Mouse (Mus musculus): ENCODE results near the gene Gm5901.
A peak's percentile ranks its signal among the peaks of the same experiment; 100 is the strongest.

Gene Gm5901

DNA sequence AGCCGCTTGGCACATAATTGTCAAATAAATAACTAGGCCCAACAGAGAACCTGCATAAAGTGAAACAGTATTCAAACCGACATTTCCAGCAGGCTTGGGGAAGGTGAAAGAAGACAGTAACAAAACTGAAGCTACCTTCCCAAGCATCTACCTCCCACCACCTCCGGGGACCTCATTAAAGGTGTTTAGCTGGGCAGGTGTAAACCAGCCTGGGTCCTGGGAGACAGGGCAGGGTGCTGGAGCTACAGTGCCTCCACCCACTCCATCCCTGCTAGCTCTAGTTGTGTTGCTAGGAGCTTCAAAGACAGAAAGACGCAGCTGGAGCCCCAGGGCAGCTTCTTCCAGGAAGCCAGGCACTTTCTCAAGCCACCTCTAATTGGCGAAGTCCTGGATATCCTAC, 29.4 kb downstream of the Gm5901 start, which contains the start of gene Cnga4:
Gene Cnga4 (plus strand): TSS at position 301 of the 400 bp plus-strand sequence.
- no peak for DNase-seq (ENCODE audit: low spot score)

DNA sequence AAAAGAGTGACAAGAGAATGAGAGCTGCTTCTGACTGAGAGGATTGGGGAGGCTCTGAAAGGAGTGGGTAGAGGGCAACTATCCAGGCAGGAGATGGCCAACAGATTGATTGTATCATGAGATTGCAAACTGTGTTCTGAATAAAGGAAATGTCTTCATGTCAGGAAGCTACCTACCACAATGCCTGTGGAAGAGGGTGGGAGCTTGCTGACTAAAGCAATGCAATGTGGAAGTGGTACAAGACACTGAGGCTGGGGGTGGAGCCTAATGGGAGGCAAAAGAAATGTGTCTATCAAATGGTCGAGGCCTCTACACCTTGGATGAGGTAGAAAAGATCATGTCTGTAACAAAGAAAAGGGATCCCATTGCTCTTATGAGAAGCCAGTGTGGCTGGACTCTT, 31.5 kb downstream of the Gm5901 start:
- DNase-seq (ENCODE audit: low spot score), result no peak

DNA sequence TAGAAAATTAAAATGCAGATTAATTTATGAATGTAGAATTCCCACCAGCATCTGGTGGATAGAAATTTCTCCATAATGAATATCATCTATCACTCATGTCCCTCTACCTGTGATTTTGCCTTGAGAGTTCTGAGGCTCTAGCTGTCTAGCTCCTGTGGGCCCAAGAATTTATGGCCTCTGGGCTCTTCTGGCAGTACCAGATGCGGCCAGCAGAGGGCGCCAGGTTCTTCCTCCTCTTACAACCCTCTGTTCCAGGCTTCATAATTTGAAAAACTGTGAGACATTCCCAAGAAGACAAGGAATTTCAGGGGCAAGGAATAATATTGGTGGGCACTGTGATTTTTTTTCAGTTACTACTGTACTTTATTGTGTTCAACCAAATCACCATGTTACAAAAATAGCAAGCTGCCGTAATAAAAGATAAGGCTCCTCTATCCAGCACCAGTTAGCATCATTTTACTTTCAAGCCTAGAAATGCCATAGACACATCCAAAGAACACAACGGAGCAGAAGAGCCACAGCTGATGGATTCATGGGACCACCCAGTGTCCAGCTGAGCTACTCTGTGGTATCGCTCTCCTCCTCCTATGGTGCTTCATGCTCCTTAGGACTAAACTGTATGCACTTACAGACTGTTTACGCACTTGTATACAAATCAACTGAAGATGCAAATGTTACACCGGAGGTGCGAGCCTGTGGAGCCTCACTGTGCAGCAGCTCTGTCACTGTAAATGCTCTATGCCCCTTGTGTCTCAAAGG, 37.2 kb downstream of the Gm5901 start:
- DNase-seq (ENCODE audit: low spot score), result peak; percentile 89

DNA sequence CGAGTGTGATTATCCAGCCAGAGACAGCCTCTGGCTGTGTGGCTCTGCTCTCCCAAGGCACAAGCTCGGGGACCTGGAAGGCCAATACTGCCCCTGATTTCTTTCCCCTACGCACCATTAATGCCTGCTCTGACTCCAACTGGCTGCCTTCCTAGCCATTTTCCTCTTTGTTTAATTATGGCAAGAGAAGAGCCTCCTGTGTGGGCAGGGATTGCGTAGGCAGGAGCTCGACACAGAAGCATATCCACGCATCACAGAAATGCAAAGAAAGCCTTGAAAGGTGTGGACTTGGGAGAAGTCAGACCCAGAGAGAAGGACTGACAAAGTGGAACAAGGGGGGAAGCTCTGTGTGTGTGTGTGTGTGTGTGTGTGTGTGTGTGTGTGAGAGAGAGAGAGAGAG, 39.5 kb downstream of the Gm5901 start:
- peak; percentile 24 for DNase-seq (ENCODE audit: low spot score)

DNA sequence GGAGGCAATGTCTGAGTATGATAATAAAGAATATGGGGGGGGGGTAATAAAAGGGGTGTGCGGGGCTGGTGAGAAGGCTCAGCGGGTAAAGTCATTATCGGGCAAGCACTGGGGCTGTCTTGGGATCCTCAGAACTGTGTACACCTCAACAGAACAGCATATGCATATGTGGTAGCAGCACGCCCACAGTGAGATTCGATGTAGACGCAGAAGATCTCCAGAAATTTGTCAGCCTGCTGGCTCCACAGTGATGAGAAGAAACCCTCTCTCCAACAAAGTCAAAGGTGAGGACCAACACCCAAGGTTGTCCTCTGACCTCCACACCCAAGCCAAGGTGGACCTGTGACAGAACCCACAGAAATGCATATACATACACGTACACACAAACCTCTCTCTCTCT, 41.7 kb downstream of the Gm5901 start:
- no peak for DNase-seq (ENCODE audit: low spot score)

DNA sequence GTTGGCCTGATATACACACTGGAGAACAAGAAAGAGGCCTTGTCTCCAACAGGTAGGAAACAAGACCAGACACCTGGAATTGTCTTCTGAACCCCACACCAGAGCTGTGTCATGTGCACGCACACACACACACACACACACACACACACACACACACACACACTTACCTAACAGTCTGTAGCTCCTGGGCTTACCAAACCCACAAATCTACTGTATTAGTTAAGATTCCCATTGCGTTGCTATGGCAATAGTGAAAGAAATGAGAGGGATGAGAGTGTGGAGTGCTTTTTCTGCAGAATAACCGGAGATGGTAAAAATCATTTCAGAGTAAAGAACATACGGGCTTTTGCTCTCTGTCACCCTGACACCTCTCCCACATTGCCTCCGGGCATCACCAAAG, 43.3 kb downstream of the Gm5901 start:
- DNase-seq (ENCODE audit: low spot score), result no peak

DNA sequence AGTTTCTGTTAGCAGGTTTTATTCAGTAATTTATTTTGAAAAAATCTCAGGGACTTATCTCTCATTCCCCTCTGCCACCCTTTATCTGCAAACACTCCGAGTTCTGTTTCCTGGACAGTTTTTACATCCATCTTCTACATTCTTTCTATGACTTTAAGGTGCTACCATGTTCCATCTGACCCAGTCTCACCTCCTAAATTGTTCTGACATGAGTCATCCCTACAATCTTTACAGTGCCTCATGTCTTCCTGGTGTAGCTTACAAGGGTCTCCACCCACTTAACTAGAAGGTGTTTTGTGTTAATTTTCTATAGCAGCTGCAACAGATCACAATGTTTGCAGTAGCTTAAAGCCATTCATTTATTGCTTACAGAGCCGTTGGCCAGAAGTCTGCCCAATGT, 46.1 kb downstream of the Gm5901 start:
- no peak for DNase-seq (ENCODE audit: low spot score)

DNA sequence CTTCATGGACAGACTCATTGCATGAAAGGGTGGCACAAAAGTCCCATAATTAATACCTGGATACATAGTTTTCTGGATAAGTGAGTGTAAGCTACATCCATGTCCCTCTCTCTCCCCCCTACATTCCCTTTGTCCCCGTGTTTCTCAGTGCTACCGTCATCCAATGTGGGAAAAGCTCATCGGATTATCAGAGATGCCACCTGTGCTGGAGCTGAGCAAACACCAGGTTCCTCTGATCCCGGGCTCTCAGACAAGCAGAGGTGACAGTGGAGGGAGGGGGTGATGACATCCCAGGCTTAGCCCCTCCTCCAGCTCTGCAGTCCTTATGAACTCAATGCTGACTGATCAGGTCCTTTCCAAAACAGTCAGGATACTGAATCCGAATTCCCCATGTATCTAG, 49.5 kb downstream of the Gm5901 start:
- no peak for DNase-seq (ENCODE audit: low spot score)

DNA sequence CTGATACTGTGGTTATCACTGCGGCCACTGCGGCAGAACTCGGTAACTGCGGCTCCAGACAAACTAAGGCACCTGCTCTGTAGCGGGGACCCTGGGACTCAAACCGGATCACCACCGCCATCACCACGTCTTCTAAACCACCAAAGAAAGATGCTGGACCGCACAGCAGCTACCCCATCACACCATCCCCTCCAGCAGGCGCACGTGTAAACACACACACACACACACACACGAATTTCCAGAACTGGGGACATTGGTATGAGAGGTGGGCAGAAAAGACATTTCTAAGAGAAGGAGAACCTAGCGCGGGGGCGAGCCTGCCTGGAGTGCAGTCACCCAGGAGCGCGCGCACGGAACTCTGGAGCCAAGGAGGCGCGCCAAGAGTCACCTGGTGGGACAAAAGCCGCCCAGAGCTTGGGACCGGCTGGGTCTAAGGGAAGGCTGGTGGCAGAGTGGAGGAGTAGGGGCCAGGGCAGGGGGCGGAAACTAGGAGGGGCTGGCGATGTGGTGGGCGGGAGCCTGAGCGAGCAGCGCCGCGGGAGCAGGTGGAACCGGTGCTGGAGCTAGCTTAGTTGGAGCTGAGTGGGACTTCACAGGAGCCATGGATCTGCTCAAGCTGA, 50.7 kb downstream of the Gm5901 start, which contains the start of gene Cckbr:
Gene Cckbr (plus strand): TSS at position 308 of the 620 bp plus-strand sequence.
- no peak for DNase-seq (ENCODE audit: low spot score)

DNA sequence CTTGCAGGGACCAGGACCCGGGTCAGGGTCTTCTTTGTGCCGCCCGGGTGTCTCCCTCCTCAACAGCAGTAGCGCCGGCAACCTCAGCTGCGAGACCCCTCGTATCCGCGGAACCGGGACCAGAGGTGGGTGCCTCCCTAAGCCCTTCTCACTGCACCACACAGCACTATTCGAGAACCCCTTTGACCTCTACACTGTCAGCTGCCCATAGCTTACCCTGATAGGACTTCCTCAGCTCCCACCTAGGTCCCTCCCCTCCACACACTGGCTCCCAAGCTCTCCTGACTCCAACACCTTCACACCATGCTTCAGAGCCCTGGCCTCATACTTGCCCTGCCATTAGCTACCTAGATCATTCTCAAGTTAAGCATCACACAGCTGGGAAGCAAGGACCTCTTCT, 51.2 kb downstream of the Gm5901 start:
- DNase-seq (ENCODE audit: low spot score), result no peak
